Mouse (Mus musculus): Measurements from ENCODE around the gene Necab3.

The Necab3 gene

DNA sequence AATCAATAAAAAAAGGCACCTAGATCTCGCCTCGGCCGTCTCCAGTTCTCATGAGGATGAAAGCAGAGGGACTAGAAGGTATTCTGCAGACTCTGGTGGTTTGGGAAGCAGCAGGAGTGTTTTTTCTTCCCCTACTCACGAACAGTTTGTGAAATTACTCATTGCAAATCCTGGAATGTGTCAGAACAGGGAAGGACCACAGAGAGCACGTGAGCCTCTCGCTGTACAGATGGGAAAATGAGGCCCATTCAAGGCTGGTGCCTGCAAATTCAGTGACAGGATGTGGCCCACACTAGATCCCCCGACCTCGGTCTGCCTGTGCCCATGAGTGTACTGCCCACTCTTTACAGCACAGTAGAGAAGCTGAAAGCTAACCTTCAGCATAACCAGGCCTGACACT lies 13.3 kb upstream of the Necab3 start:
- no peak for DNase-seq (ENCODE audit: low spot score)

GRCm38 (mm10) chr2:154571266-154571665 lies 12.6 kb upstream of the Necab3 start:
- DNase-seq (ENCODE audit: low spot score) = no peak

GRCm38 (mm10) chr2:154570666-154571065 lies 12.0 kb upstream of the Necab3 start:
- no peak for DNase-seq (ENCODE audit: low spot score)

DNA sequence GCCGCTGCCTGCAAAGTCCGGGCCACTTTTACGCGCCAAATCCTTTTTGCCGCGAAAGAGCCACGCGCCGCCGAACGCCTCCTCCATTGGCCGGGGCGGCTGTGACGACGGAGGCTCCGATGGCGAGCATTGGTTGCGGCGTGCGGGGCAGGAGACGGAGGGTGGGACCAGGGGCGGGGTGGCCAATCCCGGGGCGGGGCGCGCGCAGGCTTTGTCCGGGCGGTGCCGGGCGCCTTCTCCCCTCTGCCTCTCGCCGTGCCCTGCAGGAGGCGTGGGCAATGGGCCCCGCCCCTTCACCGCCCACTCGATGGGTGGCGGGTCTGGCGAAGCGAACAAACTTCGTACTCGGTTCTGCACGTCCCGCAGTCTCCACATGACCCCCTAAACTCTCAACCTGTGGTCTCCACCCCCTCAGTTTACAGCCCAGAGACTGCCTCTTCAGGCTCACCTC lies 11.2 kb upstream of the Necab3 start, which contains the start of gene E2f1:
E2f1 (minus strand) TSS at position 57 of the 451 bp plus-strand sequence.
- DNase-seq (ENCODE audit: low spot score) = peak; percentile 96

- DNase-seq (ENCODE audit: low spot score) = peak; percentile 71
Measured at GRCm38 (mm10) chr2:154569071-154569748, 10.5 kb upstream of the Necab3 start.

GRCm38 (mm10) chr2:154568329-154569070 lies 9.8 kb upstream of the Necab3 start:
- DNase-seq (ENCODE audit: low spot score) = peak; percentile 66

- no peak for DNase-seq (ENCODE audit: low spot score)
Measured at GRCm38 (mm10) chr2:154567766-154568165, 9.1 kb upstream of the Necab3 start.

DNA sequence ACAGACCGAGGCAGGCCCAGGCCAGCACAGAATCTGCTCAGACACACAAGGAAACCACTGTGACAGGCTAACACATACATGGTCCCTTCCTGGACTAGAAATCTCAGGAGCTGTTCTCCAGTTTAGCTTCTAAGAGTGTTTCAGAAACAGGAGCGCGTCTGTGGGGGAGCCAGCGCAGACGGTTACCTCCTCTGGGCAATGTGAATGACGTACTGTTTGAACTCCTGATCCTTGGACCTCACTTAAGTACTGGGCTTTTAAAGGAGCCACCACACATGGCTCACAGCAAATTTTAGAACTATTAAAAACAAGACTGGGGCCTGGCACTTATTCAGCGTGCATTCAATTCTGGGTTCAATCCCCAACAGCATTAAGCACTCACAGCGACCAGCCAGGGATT lies 8.0 kb upstream of the Necab3 start:
- no peak for DNase-seq (ENCODE audit: low spot score)

DNA sequence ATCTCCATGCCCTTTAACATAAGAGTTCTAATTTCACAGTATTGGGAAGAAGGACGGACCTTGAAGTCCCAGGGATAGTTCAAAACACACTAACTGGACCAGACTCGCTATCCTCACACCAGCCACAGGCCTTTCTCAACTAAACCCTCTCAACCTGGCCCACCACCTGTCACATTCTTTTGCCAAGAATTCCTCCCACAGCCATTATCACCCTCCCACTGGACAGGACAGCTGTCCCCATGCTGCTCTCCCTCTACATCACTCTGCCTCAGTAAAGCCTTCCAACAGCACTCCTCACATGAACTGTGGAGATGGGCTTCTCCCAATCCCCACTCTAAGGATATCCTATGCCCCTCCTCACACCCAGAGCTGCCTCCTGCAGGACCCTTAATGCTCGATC lies 6.9 kb upstream of the Necab3 start:
- DNase-seq (ENCODE audit: low spot score) = no peak

DNA sequence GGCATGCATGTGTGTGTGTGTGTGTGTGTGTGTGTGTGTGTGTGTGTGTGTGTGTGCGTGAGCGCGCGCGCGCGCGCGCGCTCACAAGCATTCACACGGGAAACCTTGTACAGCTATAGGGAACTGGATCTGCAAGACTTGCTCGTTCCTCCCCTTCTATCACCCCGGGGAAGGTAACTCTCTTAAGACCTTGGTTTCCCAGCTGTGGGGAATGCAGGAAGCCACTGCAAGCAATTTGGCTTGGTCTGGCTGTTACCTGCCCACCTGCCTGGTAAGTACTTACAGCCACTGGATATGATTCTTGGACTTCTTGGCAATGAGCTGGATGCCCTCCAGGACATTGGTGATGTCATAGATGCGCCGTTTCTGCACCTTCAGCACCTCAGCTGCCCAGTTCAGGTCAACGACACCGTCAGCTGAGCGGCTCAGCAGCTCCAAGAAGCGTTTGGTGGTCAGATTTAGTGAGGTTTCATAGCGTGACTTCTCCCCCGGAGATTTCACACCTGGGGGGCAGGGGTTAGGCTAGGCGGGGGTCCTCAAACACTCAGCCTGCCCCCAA lies 5.0 kb upstream of the Necab3 start:
- DNase-seq (ENCODE audit: low spot score) = no peak

GRCm38 (mm10) chr2:154557184-154557832 lies 1.4 kb downstream of the Necab3 start:
- no peak for DNase-seq (ENCODE audit: low spot score)

DNA sequence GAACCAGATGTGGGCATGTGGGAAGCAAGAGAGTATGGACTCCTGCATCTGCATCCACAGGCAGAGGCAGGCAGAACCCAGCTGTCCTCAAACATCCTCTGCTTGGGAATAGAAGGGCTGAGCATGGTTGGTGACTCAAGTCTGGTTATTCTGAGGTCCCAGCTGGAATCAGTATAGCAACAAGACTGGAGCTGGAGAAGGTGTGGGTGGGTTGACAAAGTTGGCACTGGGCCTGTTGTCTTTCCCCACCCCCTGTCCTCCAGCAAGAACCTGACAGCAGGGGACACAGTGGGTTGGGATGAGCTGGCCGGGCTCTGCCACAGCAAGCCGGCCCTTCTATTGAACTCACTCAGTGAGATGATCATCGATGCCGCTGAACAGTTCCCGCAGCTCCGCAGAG lies 3.5 kb downstream of the Necab3 start:
- no peak for DNase-seq (ENCODE audit: low spot score)

DNA sequence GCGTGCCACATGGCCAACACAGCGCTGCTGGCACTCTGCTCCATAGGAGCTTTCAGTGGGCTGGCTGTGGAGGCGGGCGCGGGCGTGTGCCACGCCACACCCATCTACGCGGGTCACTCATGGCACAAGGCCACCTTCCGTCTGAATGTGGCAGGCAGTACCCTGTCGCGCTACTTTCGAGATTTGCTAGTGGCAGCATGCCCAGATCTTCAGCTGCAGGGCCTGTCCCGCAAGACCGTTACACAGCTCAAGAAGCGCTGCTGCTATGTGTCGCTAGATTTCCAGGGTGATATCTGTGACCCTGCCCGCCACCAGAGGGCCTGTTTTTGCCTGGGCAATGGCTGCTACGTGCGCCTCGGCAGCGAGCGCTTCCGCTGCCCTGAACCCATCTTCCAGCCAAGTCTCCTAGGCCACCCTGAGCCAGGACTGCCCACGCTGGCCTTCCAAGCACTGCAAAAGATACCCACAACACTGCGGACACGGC lies 6.2 kb downstream of the Necab3 start:
- peak; percentile 70 for DNase-seq (ENCODE audit: low spot score)

GRCm38 (mm10) chr2:154551927-154552326 lies 6.8 kb downstream of the Necab3 start:
- no peak for DNase-seq (ENCODE audit: low spot score)

GRCm38 (mm10) chr2:154551476-154551875 lies 7.2 kb downstream of the Necab3 start, which contains the start of gene Actl10:
Actl10 (plus strand) TSS chr2:154551776.
- DNase-seq (ENCODE audit: low spot score) = no peak

DNA sequence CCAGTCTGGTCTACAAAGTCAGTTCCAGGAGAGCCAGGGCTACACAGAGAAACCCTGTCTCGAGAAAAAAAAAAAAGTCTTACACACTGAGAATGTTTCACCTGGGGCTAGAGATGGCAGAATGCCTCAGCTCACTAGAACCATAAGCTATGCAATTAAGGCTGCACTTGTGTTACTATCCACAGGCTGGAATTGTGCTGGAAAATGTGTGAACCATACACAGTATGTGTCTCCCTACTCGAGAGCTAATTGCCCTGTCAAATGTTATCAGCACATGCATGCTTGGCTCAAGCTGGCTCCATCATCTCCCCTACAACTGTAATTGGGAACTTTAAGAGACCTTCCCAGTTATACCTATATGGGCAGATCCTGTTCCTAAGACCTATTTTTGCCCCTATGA lies 7.8 kb downstream of the Necab3 start:
- DNase-seq (ENCODE audit: low spot score) = peak; percentile 59

GRCm38 (mm10) chr2:154549886-154550189 lies 8.9 kb downstream of the Necab3 start:
- no peak for DNase-seq (ENCODE audit: low spot score)

DNA sequence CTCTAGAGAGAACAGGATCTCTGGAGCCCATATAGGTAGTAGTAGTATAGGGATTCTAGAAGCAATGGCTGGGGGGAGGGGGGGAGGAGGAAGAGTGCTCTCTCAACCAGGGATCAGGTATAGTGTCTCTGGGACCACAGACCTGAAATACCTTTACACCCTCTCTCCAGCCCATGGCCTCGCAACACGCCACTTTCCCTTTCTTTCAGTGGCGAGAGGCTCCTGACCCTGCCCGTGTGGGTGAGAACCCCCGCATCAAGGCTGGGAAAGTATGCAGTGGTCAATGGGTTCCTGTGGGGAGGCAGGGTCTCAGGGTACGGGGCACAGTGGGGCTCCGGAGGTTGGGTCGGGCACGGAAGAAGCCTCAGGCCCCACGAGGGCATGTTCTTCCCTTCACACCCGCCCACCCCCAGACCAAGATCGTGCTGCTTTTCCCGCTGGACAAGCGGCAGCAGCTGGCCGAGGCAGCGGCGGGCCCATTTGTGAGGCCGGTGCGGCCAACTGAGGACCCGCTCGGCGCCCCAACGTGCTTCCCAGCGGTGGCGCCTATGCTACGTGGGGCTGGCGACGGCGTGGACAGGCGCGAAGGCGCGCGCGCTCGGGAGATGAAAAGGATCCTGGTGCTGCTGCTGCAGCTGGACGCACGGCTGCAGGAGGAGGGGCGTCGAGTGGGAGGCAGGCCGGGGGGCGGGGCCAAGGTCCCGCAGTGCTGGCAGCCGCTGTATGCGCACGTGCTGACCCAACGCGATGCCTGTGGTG lies 9.4 kb downstream of the Necab3 start:
- DNase-seq (ENCODE audit: low spot score) = peak; percentile 82

- DNase-seq (ENCODE audit: low spot score) = peak; percentile 72
Measured at GRCm38 (mm10) chr2:154548688-154549087, 10.0 kb downstream of the Necab3 start.

DNA sequence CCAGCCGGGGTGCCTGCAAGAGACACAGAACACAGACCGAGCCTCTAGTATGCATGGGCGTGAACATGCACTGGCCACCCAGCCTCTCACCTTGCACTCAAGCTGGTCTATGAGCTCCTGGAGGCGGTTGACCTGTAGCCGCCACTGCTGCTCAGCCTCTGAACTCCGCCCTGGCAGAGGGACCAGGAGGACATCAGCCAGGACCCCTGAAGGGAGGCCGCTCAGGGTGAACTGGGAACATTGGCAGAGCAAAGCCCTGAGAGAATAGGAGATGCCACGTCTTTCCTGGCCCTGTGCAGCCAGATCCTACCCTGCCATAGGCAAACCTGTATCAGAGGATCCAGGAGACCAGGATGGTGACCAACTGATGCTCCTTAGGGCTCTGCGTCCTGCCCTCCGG lies 12.0 kb downstream of the Necab3 start, which contains the start of gene 1700003F12Rik:
1700003F12Rik (plus strand) TSS at position 375 of the 400 bp plus-strand sequence.
- DNase-seq (ENCODE audit: low spot score) = no peak

DNA sequence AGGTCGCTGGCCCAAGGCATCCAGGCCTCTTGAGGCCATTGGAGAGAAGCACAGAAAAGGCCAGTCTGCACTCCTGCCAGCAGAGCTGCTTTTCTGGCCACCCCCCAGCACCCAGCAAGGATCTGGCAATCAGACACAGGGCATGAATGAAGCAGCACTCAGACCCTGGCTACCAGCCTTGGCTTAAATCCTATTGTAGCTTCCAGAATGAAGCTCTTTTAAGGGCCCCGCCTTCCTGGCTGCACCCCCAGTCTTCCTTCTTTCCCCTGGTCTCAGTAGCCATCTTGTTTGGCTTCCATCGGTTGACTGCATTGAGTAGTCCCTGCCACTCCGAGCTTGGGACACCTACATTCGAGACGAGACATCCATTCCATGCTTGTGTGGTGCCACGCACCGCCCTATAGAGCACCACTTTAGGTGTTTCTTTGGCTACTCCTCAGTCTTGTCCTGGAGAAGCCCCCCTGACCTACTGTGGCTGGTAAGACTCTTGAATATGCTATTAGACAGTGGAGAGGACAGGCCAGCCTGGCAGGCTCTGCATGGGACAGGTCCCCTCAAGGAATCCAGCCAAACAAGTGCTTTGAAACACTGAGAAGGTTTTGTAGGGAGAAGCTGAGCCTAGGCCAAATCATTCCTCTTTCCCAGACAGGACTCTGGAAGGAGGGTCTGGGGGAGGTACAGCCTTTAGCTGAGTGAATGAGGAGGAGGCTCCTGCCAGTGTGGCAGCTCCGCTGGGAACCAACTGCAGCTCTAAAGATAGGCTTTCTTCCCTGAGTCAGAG lies 14.9 kb downstream of the Necab3 start:
- DNase-seq (ENCODE audit: low spot score) = no peak
